Mouse (Mus musculus): Measurements from ENCODE around the gene Susd6.

The Susd6 gene

GRCm38 (mm10) chr12:80789849-80790694 lies at the start of gene Susd6:
Gene Susd6 (plus strand): TSS chr12:80790510.
- peak; percentile 97 for DNase-seq (ENCODE audit: low read depth, low spot score)

- no peak for DNase-seq (ENCODE audit: low read depth, low spot score)
Observed at GRCm38 (mm10) chr12:80744614-80745013, 45.7 kb upstream of the Susd6 start.

DNA sequence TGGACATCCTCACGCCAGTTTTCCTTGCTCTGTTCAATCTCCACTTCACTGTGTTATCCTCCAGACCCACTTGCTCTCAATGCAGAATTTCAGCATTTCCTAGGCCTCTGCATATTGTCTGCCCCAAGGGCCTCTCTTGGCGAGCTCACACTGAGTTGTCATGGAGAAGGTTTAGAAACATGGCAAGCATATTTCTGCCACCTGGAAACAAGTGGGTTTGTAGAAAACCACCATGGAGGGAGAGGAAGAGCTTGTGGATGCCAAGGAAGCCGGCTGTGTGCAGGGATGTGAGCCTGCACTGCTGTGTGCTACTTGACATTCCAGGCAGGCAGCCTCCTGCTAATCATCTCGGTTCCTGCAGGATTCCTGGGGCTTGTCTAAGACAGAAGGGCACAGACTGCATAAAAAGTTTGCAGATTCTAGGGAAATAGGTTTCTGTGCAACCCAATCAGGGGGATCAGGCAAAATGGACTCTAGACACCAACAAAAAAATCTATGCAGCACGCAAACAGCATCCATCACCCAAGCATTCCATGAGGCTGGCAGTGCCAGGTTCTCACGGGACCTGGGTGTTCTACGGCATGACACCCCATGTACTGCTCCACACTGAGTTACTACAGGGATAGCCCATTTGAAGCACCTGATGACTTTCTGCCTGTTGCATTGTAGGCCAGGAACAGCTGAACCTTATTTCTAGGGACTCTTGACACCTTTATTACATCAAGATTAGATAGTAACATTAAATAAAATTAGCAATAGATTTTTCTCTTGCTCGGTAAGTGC lies 44.1 kb upstream of the Susd6 start:
- no peak for DNase-seq (ENCODE audit: low read depth, low spot score)

DNA sequence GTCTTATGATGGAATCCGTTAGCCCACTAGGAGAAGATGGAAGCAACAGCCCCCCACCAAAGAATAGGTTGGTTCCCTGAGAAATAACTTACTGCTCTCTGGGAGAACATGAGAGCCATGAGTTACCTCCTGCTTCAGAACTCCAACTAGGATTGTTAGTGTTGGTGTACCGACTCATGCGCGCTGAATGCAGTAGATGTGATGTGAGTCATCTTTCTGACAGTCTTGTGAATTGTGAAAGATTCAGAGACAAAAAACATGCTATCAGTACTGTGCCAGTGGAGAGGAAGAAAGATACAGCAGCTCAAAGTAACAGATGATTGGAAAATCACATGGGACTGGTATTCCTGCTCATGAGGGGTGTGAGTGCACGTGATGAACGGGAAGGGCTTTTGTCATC lies 38.8 kb upstream of the Susd6 start:
- DNase-seq (ENCODE audit: low read depth, low spot score) = no peak

DNA sequence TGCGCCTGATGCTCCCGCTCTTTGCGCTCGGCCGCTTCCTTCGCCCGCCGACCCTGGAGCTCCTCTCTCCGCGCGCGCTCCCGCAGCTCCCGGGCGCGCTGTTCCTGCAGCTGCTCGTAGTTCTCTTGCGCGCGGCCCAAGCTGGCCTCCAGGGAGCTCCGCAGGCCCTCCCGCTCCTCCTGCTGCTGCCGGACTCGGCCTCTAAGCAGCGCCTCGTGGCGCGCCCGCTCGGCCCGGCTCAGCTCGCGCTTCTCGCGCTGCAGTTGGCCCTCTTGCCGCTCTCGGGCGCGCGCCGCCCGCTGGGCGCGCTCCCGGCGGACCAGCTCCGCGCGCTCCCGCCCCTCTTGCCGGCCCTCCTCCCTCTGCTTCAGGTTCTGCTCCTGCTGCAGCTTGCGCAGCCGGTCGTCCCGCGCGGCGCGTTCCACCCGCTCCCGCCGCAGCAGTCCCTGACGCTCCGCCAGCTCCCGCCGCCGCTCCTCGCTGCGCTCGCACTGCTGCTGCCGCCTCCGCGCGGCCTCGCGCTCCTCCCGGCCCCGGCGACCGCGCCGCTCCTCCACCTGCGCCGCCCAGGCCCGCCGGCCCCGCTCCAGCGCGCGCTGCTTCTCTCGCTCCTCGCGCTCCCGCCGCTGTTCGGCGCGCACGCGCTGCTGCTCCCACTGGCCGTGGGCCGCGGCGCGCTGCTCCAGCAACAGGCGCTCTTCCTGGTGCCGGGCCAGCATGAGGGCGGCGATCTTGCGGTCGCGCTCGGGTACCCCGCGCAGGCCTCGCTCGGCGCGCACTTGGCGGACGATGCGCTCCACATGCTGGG lies 32.4 kb upstream of the Susd6 start:
- DNase-seq (ENCODE audit: low read depth, low spot score) = no peak

GRCm38 (mm10) chr12:80758559-80759386 lies 31.5 kb upstream of the Susd6 start:
- DNase-seq (ENCODE audit: low read depth, low spot score) = no peak

- DNase-seq (ENCODE audit: low read depth, low spot score) = no peak
Observed at GRCm38 (mm10) chr12:80759387-80759712, 31.0 kb upstream of the Susd6 start.

GRCm38 (mm10) chr12:80759713-80760395 lies 30.5 kb upstream of the Susd6 start:
- no peak for DNase-seq (ENCODE audit: low read depth, low spot score)

GRCm38 (mm10) chr12:80760396-80760801 lies 29.9 kb upstream of the Susd6 start, which contains the start of gene Ccdc177:
Gene Ccdc177 (minus strand): TSS chr12:80760687.
- DNase-seq (ENCODE audit: low read depth, low spot score) = peak; percentile 65

DNA sequence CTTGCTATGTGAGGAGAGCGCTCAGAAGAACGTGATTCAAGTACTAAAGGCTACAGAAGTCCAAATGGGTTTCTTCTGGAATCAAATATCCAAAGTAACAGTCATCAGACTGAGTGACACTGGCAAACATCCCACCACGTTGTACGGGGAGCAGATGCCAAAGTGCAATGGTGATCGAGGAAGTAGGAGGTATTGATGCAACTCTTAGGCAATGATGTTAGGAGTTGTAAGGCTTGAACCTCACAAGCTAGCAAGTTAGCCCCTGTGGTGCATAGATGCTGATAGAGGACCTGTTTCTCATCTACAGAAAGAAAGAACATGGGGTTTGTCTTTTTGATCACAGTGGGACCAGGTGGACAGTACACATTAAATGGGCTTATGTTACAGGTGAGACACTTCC lies 27.3 kb upstream of the Susd6 start:
- no peak for DNase-seq (ENCODE audit: low read depth, low spot score)

GRCm38 (mm10) chr12:80764116-80764515 lies 26.2 kb upstream of the Susd6 start:
- DNase-seq (ENCODE audit: low read depth, low spot score) = no peak

- peak; percentile 80 for DNase-seq (ENCODE audit: low read depth, low spot score)
Observed at GRCm38 (mm10) chr12:80769697-80770096, 20.6 kb upstream of the Susd6 start.

DNA sequence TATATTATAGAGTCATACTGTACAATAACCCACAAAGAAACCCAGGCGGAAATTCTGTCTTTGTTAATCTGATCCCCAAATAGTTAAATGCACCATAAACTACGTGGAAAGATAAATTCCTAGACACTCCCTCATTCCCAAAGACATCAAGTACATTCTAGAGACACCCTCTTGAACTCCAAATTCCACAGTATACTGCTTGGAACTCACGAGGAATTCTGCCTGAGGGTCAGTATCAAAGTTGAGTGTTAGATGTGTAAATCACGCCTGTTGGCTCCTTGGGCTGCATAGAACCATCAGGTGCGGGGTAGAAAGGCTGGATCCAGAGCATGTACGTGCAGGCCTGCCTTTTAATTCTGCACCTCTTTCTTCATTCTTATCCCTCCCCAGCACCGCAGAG lies 15.5 kb upstream of the Susd6 start:
- no peak for DNase-seq (ENCODE audit: low read depth, low spot score)

GRCm38 (mm10) chr12:80776046-80776634 lies 14.2 kb upstream of the Susd6 start:
- no peak for DNase-seq (ENCODE audit: low read depth, low spot score)

DNA sequence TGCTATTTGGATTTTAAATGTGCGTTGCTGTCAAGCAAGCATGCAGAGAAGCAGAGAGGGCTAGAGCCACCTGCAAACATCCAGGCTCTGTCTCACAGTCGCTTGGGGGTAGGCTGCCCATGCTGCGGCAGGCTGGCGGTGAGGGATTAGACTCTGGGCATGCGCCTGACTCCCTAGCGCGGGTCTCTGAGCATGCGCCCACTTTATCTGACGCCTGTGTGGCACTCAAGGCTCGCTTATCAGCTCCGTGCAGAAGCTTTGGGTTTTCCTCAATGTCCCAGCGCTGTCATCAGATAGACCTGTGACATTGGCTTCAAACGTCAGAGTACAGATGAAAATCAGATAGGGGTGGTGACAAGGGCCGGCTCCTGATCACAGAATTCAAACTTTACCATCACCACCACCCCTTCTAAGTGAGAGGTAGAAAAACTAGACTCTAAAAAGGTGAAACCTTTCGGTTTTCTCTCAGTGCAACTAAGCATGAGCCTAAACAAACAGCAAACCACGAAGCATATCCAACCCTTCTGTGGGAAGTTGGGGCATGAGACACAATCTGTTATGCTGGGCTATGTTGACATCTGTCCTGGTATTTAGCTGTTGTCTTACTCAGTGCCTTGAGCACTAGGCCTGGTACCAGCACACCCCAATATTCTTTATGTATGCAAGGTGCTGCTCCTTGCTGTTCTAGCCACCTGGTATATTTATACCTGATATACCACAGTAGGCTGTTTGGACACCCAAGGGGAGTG lies 11.9 kb upstream of the Susd6 start:
- no peak for DNase-seq (ENCODE audit: low read depth, low spot score)

- no peak for DNase-seq (ENCODE audit: low read depth, low spot score)
Observed at GRCm38 (mm10) chr12:80779760-80780159, 10.6 kb upstream of the Susd6 start.

DNA sequence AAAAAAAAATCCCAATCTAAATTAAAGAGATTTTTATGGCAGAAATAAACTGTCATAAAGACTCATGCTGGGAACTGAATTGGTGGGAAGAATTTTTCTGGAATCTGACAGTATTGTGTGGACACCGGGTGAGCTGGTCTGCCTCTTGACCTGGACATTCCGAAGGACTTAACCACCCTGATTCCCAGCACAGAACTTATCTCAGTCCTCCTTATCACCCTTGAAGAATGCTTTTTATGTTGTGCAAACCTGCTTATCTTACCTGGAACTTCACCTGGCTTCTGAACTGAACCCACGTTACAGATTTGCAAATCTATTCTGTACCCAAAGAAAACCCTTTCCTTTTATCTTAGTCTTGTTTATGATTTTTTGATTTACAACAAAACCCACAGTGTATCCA lies 8.1 kb upstream of the Susd6 start:
- DNase-seq (ENCODE audit: low read depth, low spot score) = no peak

GRCm38 (mm10) chr12:80782892-80783291 lies 7.4 kb upstream of the Susd6 start:
- DNase-seq (ENCODE audit: low read depth, low spot score) = no peak

GRCm38 (mm10) chr12:80783889-80784288 lies 6.4 kb upstream of the Susd6 start:
- no peak for DNase-seq (ENCODE audit: low read depth, low spot score)
